Mouse (Mus musculus) spleen, adult 12 weeks (tissue): ENCODE data around the gene Commd7.

Experiments used
- DNase-seq: peaks from one replicate; pipeline ENCODE4 v3.0.0; 2022; ENCODE audit warnings: low spot score

Commd7 gene

GRCm38 (mm10) chr2:153586515-153587174, 45.9 kb downstream of the Commd7 start:
- peak; percentile 64 for DNase-seq

- DNase-seq, result no peak
Measured at GRCm38 (mm10) chr2:153585981-153586380, 46.6 kb downstream of the Commd7 start.

GRCm38 (mm10) chr2:153584396-153584795, 48.2 kb downstream of the Commd7 start:
- DNase-seq, result no peak

GRCm38 (mm10) chr2:153583641-153584049, 48.9 kb downstream of the Commd7 start:
- DNase-seq, result no peak

- no peak for DNase-seq
Measured at GRCm38 (mm10) chr2:153582876-153583585, 49.5 kb downstream of the Commd7 start.

GRCm38 (mm10) chr2:153581416-153581815, 51.2 kb downstream of the Commd7 start:
- DNase-seq, result no peak

GRCm38 (mm10) chr2:153580458-153580985, 52.1 kb downstream of the Commd7 start:
- DNase-seq, result no peak

GRCm38 (mm10) chr2:153580042-153580441, 52.5 kb downstream of the Commd7 start:
- DNase-seq, result no peak

- no peak for DNase-seq
Measured at GRCm38 (mm10) chr2:153577122-153577521, 55.5 kb downstream of the Commd7 start.

- no peak for DNase-seq
Measured at GRCm38 (mm10) chr2:153576150-153576549, 56.4 kb downstream of the Commd7 start.

GRCm38 (mm10) chr2:153575554-153575953, 57.0 kb downstream of the Commd7 start:
- no peak for DNase-seq

- DNase-seq, result no peak
Measured at GRCm38 (mm10) chr2:153573101-153573500, 59.5 kb downstream of the Commd7 start.

- no peak for DNase-seq
Measured at GRCm38 (mm10) chr2:153568541-153568940, 64.0 kb downstream of the Commd7 start.

GRCm38 (mm10) chr2:153568013-153568412, 64.6 kb downstream of the Commd7 start:
- no peak for DNase-seq
